Mouse (Mus musculus): ENCODE results near the gene Spg11. TPM values are rescaled to one million over a fixed set of nuclear protein-coding genes. Genes with fewer than 3 reads are reported as not detected.

The Spg11 gene
- polyA plus RNA-seq, 2 experiments, result 8.7 to 11.4 TPM

- no peak overlapping the region for H3K9ac ChIP-seq (ENCODE audit: low read depth, low read length, severe bottlenecking)
- DNase-seq (ENCODE audit: low spot score), result no peak
- ATAC-seq (ENCODE audit: low FRiP score, low read depth), result no peak
- H3K4me1 ChIP-seq (ENCODE audit: control insufficient read depth, insufficient read depth, low read length), result no peaks in the 10 kb centered on the region
- H3K4me3 ChIP-seq (replicated peaks; ENCODE audit: low read length), result no peak overlapping the region
- H3K36me3 ChIP-seq (ENCODE audit: control insufficient read depth, insufficient read depth, low read length), result peaks cover 74% of the 10 kb centered on the region
- H3K4me2 ChIP-seq (replicated peaks; ENCODE audit: low read depth, low read length, severe bottlenecking), result no peak overlapping the region
- no peak for TF ChIP-seq POLR2A (IDR thresholded peaks at IDR 0.05; ENCODE audit: borderline replicate concordance, extremely low read depth, insufficient read depth, insufficient read length)
- H3K9me3 ChIP-seq (ENCODE audit: control insufficient read depth, low read length), result no peaks in the 10 kb centered on the region
- WGBS, result 77% methylated on average over 4 of the region's 4 CpGs
- no peak overlapping the region for H3K27ac ChIP-seq (replicated peaks; ENCODE audit: low read depth, low read length)
- no peaks in the 10 kb centered on the region for H3K27me3 ChIP-seq (ENCODE audit: control insufficient read depth, insufficient read depth, low read length)
These were observed 31.7 kb downstream of the Spg11 start for GRCm38 (mm10) chr2:122086446-122086845.

- 28% methylated on average over 7 of the region's 7 CpGs for WGBS
- H3K4me1 ChIP-seq (ENCODE audit: control insufficient read depth, insufficient read depth, low read length), result no peaks in the 10 kb centered on the region
- TF ChIP-seq POLR2A (IDR thresholded peaks at IDR 0.05; ENCODE audit: borderline replicate concordance, extremely low read depth, insufficient read depth, insufficient read length), result no peak
- no peaks in the 10 kb centered on the region for H3K27me3 ChIP-seq (ENCODE audit: control insufficient read depth, insufficient read depth, low read length)
- no peak for ATAC-seq (ENCODE audit: low FRiP score, low read depth)
- no peak for DNase-seq (ENCODE audit: low spot score)
- H3K36me3 ChIP-seq (ENCODE audit: control insufficient read depth, insufficient read depth, low read length), result peaks cover 60% of the 10 kb centered on the region
- no peak overlapping the region for H3K4me3 ChIP-seq (replicated peaks; ENCODE audit: low read length)
- no peak overlapping the region for H3K4me2 ChIP-seq (replicated peaks; ENCODE audit: low read depth, low read length, severe bottlenecking)
- H3K9me3 ChIP-seq (ENCODE audit: control insufficient read depth, low read length), result no peaks in the 10 kb centered on the region
- no peak overlapping the region for H3K27ac ChIP-seq (replicated peaks; ENCODE audit: low read depth, low read length)
- no peak overlapping the region for H3K9ac ChIP-seq (ENCODE audit: low read depth, low read length, severe bottlenecking)
These were observed 36.3 kb downstream of the Spg11 start for GRCm38 (mm10) chr2:122081728-122082456.

- TF ChIP-seq POLR2A (IDR thresholded peaks at IDR 0.05; ENCODE audit: borderline replicate concordance, extremely low read depth, insufficient read depth, insufficient read length), result no peak
- peaks cover 51% of the 10 kb centered on the region for H3K36me3 ChIP-seq (ENCODE audit: control insufficient read depth, insufficient read depth, low read length)
- no peak for ATAC-seq (ENCODE audit: low FRiP score, low read depth)
These were observed 48.3 kb downstream of the Spg11 start for GRCm38 (mm10) chr2:122069922-122070321.

GRCm38 (mm10) chr2:122069144-122069912, 48.9 kb downstream of the Spg11 start:
- Histone ChIP-seq H3K4me3 (replicated peaks; ENCODE audit: low read length) (no peak overlapping the region), H3K9me3 (ENCODE audit: control insufficient read depth, low read length) (no peaks in the 10 kb centered on the region), H3K27me3 (ENCODE audit: control insufficient read depth, insufficient read depth, low read length) (no peaks in the 10 kb centered on the region), H3K36me3 (ENCODE audit: control insufficient read depth, insufficient read depth, low read length) (peaks cover 52% of the 10 kb centered on the region), H3K4me1 (ENCODE audit: control insufficient read depth, insufficient read depth, low read length) (no peaks in the 10 kb centered on the region), H3K27ac (replicated peaks; ENCODE audit: low read depth, low read length) (no peak overlapping the region), H3K4me2 (replicated peaks; ENCODE audit: low read depth, low read length, severe bottlenecking) (no peak overlapping the region), H3K9ac (ENCODE audit: low read depth, low read length, severe bottlenecking) (no peak overlapping the region)
- DNase-seq (ENCODE audit: low spot score) (no peak), ATAC-seq (ENCODE audit: low FRiP score, low read depth) (no peak)
- TF ChIP-seq POLR2A (IDR thresholded peaks at IDR 0.05; ENCODE audit: borderline replicate concordance, extremely low read depth, insufficient read depth, insufficient read length), result no peak
- 88% methylated on average over 6 of the region's 6 CpGs for WGBS

More at GRCm38 (mm10) chr2:122069922-122070321, 48.3 kb downstream of the Spg11 start:
- WGBS, result 41% methylated on average over 5 of the region's 5 CpGs
- H3K27me3 ChIP-seq (ENCODE audit: control insufficient read depth, insufficient read depth, low read length), result no peaks in the 10 kb centered on the region
- no peaks in the 10 kb centered on the region for H3K4me1 ChIP-seq (ENCODE audit: control insufficient read depth, insufficient read depth, low read length)
- peak; percentile 34 for DNase-seq (ENCODE audit: low spot score)
- H3K9me3 ChIP-seq (ENCODE audit: control insufficient read depth, low read length), result no peaks in the 10 kb centered on the region
- H3K4me3 ChIP-seq (replicated peaks; ENCODE audit: low read length), result no peak overlapping the region
- no peak overlapping the region for H3K27ac ChIP-seq (replicated peaks; ENCODE audit: low read depth, low read length)
- no peak overlapping the region for H3K4me2 ChIP-seq (replicated peaks; ENCODE audit: low read depth, low read length, severe bottlenecking)
- no peak overlapping the region for H3K9ac ChIP-seq (ENCODE audit: low read depth, low read length, severe bottlenecking)

GRCm38 (mm10) chr2:122066241-122066640, 51.9 kb downstream of the Spg11 start:
- no peak for TF ChIP-seq POLR2A (IDR thresholded peaks at IDR 0.05; ENCODE audit: borderline replicate concordance, extremely low read depth, insufficient read depth, insufficient read length)
- ATAC-seq (ENCODE audit: low FRiP score, low read depth), result no peak
- H3K36me3 ChIP-seq (ENCODE audit: control insufficient read depth, insufficient read depth, low read length), result peaks cover 43% of the 10 kb centered on the region
- no peak overlapping the region for H3K4me2 ChIP-seq (replicated peaks; ENCODE audit: low read depth, low read length, severe bottlenecking)
- H3K4me3 ChIP-seq (replicated peaks; ENCODE audit: low read length), result no peak overlapping the region
- no peaks in the 10 kb centered on the region for H3K9me3 ChIP-seq (ENCODE audit: control insufficient read depth, low read length)
- H3K4me1 ChIP-seq (ENCODE audit: control insufficient read depth, insufficient read depth, low read length), result no peaks in the 10 kb centered on the region
- no peak for DNase-seq (ENCODE audit: low spot score)
- H3K27ac ChIP-seq (replicated peaks; ENCODE audit: low read depth, low read length), result no peak overlapping the region
- H3K27me3 ChIP-seq (ENCODE audit: control insufficient read depth, insufficient read depth, low read length), result no peaks in the 10 kb centered on the region
- WGBS, result 63% methylated on average over 7 of the region's 8 CpGs
- H3K9ac ChIP-seq (ENCODE audit: low read depth, low read length, severe bottlenecking), result no peak overlapping the region
